Mouse (Mus musculus): ENCODE measurements around the gene Ikzf5. TPM values are rescaled to one million over a fixed set of nuclear protein-coding genes. Genes with fewer than 3 reads are reported as not detected.

Gene Ikzf5
- 31.3 TPM for polyA plus RNA-seq (2017; shearing (Covaris generic))

GRCm38 (mm10) chr7:131410416-131411058 lies at the start of gene Ikzf5, which contains the start of gene Acadsb:
Gene Ikzf5 (minus strand): TSS chr7:131410521.
Gene Acadsb (plus strand): TSS chr7:131410601.

GRCm38 (mm10) chr7:131370648-131371469 lies 39.5 kb downstream of the Ikzf5 start, which contains the start of gene Pstk:
Gene Pstk (plus strand): TSS chr7:131371141.

GRCm38 (mm10) chr7:131362615-131363300 lies 47.6 kb downstream of the Ikzf5 start, which contains the start of gene 2310057M21Rik:
Gene 2310057M21Rik (minus strand): TSS chr7:131362759.

Other genes with a start within 250 kb of the Ikzf5 start
- not detected for gene 5430419D17Rik, start 236.1 kb downstream of the Ikzf5 start, polyA plus RNA-seq (2017; shearing (Covaris generic))
- not detected for gene Cuzd1, start 88.2 kb downstream of the Ikzf5 start, polyA plus RNA-seq (2017; shearing (Covaris generic))
- not detected for gene Fam24b, start 81.0 kb downstream of the Ikzf5 start, polyA plus RNA-seq (2017; shearing (Covaris generic))
- gene Fam24a, start 76.7 kb downstream of the Ikzf5 start, polyA plus RNA-seq (2017; shearing (Covaris generic)), result not detected
- gene 2310057M21Rik, start 47.8 kb downstream of the Ikzf5 start, polyA plus RNA-seq (2017; shearing (Covaris generic)), result 28.1 TPM
- 43.8 TPM for gene Pstk, start 39.4 kb downstream of the Ikzf5 start, polyA plus RNA-seq (2017; shearing (Covaris generic))
- 62.7 TPM for gene Acadsb, start 80 bp upstream of the Ikzf5 start, polyA plus RNA-seq (2017; shearing (Covaris generic))
- gene Hmx3, start 132.3 kb upstream of the Ikzf5 start, polyA plus RNA-seq (2017; shearing (Covaris generic)), result not detected
- not detected for gene Hmx2, start 138.3 kb upstream of the Ikzf5 start, polyA plus RNA-seq (2017; shearing (Covaris generic))
- gene Bub3, start 149.7 kb upstream of the Ikzf5 start, polyA plus RNA-seq (2017; shearing (Covaris generic)), result 202 TPM